Mouse (Mus musculus) CH12.LX (cell line): ENCODE measurements around the gene Gng3.

ENCODE experiments used
- CTCF ChIP-seq, 2 experiments: IDR thresholded peaks in 1 of 2; conservative IDR thresholded peaks in 1 of 2; 2 replicates each; pipeline ENCODE4 v1.5.1; 2011 to 2012; ENCODE audit warnings: low read depth in 2 of 2, low read length in 2 of 2, improper control_type of control experiment in 1 of 2, inconsistent platforms in 1 of 2, mild to moderate bottlenecking in 1 of 2, moderate library complexity in 1 of 2
- HCFC1 ChIP-seq: IDR thresholded peaks from 2 replicates; pipeline ENCODE4 v1.6.1; 2012; ENCODE audit warnings: low read depth, mild to moderate bottlenecking, inconsistent platforms, low read length, improper control_type of control experiment
- MAX ChIP-seq: IDR thresholded peaks from 2 replicates; pipeline ENCODE4 v1.6.1; 2011; ENCODE audit warnings: low read length, improper control_type of control experiment
- MXI1 ChIP-seq: IDR thresholded peaks from 2 replicates; pipeline ENCODE4 v1.6.1; 2011; ENCODE audit warnings: mild to moderate bottlenecking, low read depth, low read length, improper control_type of control experiment
- NELFE ChIP-seq: IDR thresholded peaks from 2 replicates; pipeline ENCODE4 v1.6.1; 2011; ENCODE audit warnings: low read depth, low read length, improper control_type of control experiment
- NRF1 ChIP-seq: IDR thresholded peaks from 2 replicates; pipeline ENCODE4 v1.6.1; 2014; ENCODE audit warnings: low read depth, mild to moderate bottlenecking, inconsistent platforms, low read length, improper control_type of control experiment, moderate library complexity
- POLR2A ChIP-seq: IDR thresholded peaks from 2 replicates; pipeline ENCODE4 v1.6.1; 2011; ENCODE audit warnings: low read depth, mild to moderate bottlenecking, improper control_type of control experiment, low read length
- ZC3H11A ChIP-seq: IDR thresholded peaks from 2 replicates; pipeline ENCODE4 v1.6.1; 2012; ENCODE audit warnings: low read depth, mild to moderate bottlenecking, inconsistent platforms, low read length, improper control_type of control experiment

DNA sequence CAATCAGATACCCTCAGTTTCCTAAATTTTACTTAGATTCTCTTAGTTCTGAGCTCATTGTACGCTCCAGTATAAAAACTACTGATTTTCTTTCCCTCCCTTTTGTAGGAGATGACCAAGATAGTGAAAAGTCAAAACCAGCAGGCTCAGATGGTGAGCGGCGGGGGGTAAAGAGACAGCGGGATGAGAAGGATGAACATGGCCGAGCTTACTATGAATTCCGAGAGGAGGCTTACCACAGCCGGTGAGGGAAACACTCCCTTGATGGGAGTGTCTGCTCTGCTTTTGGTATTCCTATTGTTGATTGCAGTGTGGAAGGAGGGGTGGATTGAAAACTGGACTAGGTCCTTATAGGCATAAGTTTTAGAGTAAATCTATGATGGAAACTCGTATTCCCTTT lies 16.3 kb downstream of the Gng3 start:
- no peak for TF ChIP-seq NELFE
- TF ChIP-seq CTCF (conservative IDR thresholded peaks at IDR 0.05 in 1 of 2, IDR thresholded peaks at IDR 0.05 in 1 of 2; ENCODE audit: low read depth in 2 of 2, low read length in 2 of 2) = no peak
- no peak for TF ChIP-seq ZC3H11A
- TF ChIP-seq MAX = no peak
- TF ChIP-seq POLR2A = no peak
- TF ChIP-seq MXI1 = no peak
- TF ChIP-seq NRF1 = no peak
- TF ChIP-seq HCFC1 = no peak
